Mouse (Mus musculus) subcutaneous adipose tissue, adult 2 months (tissue): ENCODE data around the gene Tnfsf13. TPM values are rescaled to one million over a fixed set of nuclear protein-coding genes. Genes with fewer than 3 reads are reported as not detected.

ENCODE experiments used
- polyA plus RNA-seq: library from polyadenylated mRNA; depleted of rRNA; stranded (reverse); fragments of >200 nt; gene quantifications from 2 replicates; pipeline ENCODE4 v1.2.3, GENCODE M21; 2012; ENCODE audit warnings: low replicate concordance; rRNA removed

Tnfsf13 gene
- 6.3 and 13.6 TPM in 2 replicates for polyA plus RNA-seq

DNA sequence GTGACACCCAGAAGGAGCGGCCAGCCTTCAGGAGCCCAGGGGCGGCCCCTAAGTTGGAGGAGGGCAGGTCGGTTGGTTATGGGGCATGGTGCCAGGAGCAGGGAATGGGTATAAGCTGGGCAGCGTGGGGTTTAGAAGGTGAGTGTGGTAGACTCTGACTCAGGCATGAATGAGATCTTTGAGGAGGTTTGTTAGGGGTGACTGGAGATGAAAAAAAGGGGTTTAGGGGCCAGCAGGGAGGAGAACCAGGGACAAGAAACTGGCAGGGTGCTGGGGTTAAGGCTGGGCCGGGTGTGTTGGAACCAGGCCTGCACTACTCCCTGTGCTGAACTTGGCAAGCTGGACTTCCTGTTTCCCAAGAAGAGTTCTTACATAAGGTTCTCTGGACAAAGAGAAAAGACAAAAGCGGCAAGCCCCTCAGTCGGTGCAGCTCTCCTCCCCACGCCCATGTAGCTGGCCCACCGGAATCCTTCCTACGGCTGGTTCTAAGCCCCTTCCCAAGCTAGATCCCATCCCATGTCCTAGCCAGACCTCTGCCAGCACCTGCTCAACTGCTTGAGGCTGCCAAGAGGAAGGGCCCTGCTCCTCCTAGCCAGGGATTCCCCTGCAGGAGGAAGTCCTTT, at the start of gene Tnfsf13:
Tnfsf13 (minus strand) TSS at position 259 of the 623 bp plus-strand sequence.

DNA sequence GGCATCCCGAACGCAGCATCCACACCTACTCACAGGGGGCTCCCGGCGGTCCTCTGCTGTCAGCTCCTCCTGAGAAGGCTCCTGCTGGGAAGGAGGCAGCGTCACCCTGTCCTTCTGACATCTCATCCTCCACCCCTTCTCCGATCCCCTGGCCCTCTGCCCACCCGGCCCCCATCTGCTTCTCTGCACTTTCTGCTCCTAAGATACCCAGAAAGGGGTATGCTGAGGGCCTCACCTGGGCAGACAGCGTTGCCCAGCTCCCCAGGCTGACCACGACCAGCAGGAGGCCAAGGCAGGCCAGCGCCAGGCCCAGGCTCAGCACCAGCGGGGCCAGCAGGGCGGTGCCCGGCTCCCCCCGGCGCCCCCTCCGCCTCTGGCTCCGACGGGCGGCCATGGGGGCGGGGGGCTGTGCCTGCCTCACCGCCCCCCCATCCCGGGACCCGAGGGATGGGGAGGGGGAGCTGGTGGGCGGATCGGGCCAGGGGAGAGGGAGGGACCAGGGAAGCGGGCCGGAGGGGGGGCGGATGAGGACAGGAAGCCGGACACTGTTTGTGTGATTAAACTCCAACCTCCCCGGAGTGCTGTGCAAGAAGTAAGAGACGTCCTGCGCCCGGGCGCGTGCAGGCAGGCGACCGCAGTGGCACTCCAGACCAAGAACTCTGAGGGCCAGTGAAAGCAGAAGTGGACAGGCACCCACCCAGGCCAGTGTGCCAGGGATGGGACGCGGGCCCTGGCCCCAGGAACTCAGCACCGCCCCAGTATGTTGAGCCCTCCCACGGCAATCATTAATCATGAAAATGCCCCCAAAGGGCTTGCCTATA, 10.0 kb upstream of the Tnfsf13 start, which contains the start of the genes Tnfsf12 and Tnfsfm13:
Tnfsf12 (minus strand) TSS at position 489 of the 821 bp plus-strand sequence.
Tnfsfm13 (minus strand) TSS at position 738 of the 821 bp plus-strand sequence.

GRCm38 (mm10) chr11:69681314-69682208, 4.0 kb downstream of the Tnfsf13 start, which contains the start of gene Senp3:
Senp3 (minus strand) TSS chr11:69682084.

DNA sequence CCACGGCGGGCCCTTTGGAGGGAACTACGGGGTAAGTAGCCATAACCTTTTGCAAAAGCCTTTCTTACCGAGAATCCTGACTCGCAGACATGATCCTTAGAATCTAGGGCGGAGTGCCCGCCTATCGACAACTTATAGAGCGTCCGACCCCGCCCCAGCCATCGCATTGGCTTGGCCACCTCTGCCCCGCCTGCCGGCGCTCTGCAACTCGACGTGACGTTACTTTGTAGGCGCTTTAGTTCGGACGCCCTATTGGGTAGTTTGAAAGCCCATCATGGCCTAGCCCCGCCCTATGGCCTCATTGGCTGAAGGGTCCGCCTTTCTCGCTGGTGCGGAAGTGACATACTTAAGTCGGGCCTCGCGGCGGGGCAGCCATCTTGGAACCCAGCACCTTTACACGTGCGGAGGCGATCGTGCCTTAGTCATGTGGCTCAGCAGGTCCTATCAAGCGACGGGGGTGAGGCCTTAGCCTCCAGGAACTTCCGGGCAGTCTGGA, 13.3 kb downstream of the Tnfsf13 start, which contains the start of gene Eif4a1:
Eif4a1 (minus strand) TSS at position 213 of the 496 bp plus-strand sequence.

DNA sequence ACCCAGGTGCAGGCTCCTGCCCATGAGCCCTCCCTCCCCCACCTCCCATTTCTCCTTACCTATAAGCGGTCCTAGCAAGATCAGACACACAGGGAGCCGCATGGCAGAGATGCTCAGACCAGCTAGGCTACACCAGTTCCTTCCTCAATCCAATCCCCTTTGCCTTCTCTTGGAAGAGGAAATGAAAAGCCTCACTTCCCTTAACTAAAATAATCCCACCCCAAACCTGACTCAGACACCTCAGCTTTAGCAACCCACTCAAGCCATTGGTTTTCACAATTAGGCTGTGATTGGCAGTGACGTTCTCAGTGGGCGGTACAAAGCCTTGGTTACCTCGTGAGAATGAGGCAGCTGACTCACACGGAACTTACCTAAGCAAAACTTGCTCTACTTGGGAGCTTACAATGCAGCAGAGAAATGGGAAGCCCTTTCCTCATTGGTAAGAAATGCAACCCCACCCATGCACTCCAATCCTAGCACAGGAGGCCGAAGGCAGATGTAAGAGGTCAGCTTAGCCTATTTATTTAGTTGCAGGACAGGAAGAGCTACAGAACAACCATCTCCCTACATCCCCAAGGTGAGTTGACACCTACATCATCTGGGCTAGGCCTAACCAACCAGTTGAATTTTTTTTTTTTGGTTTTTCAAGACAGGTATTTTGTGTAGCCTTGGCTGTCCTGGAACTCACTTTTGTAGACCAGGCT, 19.5 kb downstream of the Tnfsf13 start, which contains the start of gene Cd68:
Cd68 (minus strand) TSS at position 193 of the 704 bp plus-strand sequence.

GRCm38 (mm10) chr11:69662213-69662966, 23.2 kb downstream of the Tnfsf13 start, which contains the start of gene Mpdu1:
Mpdu1 (minus strand) TSS chr11:69662642.

DNA sequence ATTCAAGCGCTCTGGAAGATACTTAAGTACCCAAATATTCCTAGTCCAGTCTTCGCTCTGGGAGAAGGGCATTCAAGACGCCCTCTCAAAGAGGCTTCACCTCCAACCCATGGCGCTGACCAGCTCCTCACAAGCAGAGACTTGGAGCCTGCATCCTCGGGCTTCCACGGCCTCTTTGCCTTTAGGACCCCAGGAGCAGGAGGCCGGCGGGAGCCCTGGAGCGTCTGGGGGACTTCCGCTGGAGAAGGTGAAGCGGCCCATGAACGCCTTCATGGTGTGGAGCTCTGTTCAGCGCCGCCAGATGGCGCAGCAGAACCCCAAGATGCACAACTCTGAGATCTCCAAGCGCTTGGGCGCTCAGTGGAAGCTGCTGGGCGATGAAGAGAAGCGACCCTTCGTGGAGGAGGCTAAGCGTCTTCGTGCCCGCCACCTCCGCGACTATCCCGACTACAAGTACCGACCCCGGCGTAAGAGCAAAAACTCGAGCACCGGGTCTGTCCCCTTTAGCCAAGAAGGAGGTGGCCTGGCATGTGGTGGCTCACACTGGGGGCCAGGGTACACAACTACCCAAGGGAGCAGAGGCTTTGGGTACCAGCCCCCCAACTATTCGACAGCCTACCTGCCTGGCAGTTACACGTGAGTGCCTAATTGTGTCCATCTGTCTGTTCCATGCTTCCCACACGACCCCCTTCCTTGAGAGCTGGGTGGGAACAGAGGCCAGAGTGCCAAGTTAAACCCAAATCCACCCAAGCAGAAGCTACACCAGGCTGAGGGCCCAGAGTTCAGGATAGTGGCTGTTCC, 30.1 kb downstream of the Tnfsf13 start, which contains the start of gene Sox15:
Sox15 (plus strand) TSS at position 51 of the 801 bp plus-strand sequence.

Other genes starting within 250 kb of the Tnfsf13 start
- gene Dnah2, start 136.7 kb downstream of the Tnfsf13 start, polyA plus RNA-seq = 0.29 and 1.4 TPM in 2 replicates
- 0.49 and 29.6 TPM in 2 replicates for gene Efnb3, start 125.6 kb downstream of the Tnfsf13 start, polyA plus RNA-seq
- 15.8 and 19.8 TPM in 2 replicates for gene Wrap53, start 105.5 kb downstream of the Tnfsf13 start, polyA plus RNA-seq
- gene Trp53, start 105.4 kb downstream of the Tnfsf13 start, polyA plus RNA-seq = 68.6 and 188 TPM in 2 replicates
- gene Atp1b2, start 79.8 kb downstream of the Tnfsf13 start, polyA plus RNA-seq = 28.5 and 39.7 TPM in 2 replicates
- not detected in 2 replicates for gene Shbg, start 67.9 kb downstream of the Tnfsf13 start, polyA plus RNA-seq
- gene Sat2, start 63.8 kb downstream of the Tnfsf13 start, polyA plus RNA-seq = 10.9 and 12.6 TPM in 2 replicates
- 58.6 and 88.5 TPM in 2 replicates for gene Fxr2, start 52.8 kb downstream of the Tnfsf13 start, polyA plus RNA-seq
- gene Sox15, start 30.5 kb downstream of the Tnfsf13 start, polyA plus RNA-seq = 0.15 and 0.24 TPM in 2 replicates
- gene Mpdu1, start 23.1 kb downstream of the Tnfsf13 start, polyA plus RNA-seq = 144 and 237 TPM in 2 replicates
- gene Cd68, start 19.6 kb downstream of the Tnfsf13 start, polyA plus RNA-seq = 56.3 and 61.7 TPM in 2 replicates
- 319 and 587 TPM in 2 replicates for gene Eif4a1, start 13.4 kb downstream of the Tnfsf13 start, polyA plus RNA-seq
- 85.1 and 101 TPM in 2 replicates for gene Senp3, start 3.7 kb downstream of the Tnfsf13 start, polyA plus RNA-seq
- gene Tnfsf12, start 10.1 kb upstream of the Tnfsf13 start, polyA plus RNA-seq = 46.0 and 77.8 TPM in 2 replicates
- 9.8 and 12.9 TPM in 2 replicates for gene Tnfsfm13, start 10.3 kb upstream of the Tnfsf13 start, polyA plus RNA-seq
- 15.1 and 47.7 TPM in 2 replicates for gene Polr2a, start 72.9 kb upstream of the Tnfsf13 start, polyA plus RNA-seq
- 0.10 and 0.21 TPM in 2 replicates for gene Slc35g3, start 76.2 kb upstream of the Tnfsf13 start, polyA plus RNA-seq
- 44.2 and 58.0 TPM in 2 replicates for gene Zbtb4, start 80.1 kb upstream of the Tnfsf13 start, polyA plus RNA-seq
- 15.3 and 30.1 TPM in 2 replicates for gene Chrnb1, start 110.2 kb upstream of the Tnfsf13 start, polyA plus RNA-seq
- 9.8 and 16.7 TPM in 2 replicates for gene Fgf11, start 116.1 kb upstream of the Tnfsf13 start, polyA plus RNA-seq
- gene Tmem102, start 119.8 kb upstream of the Tnfsf13 start, polyA plus RNA-seq = 0.16 and 7.0 TPM in 2 replicates
- gene Gm39566, start 129.5 kb upstream of the Tnfsf13 start, polyA plus RNA-seq = not detected in 2 replicates
- not detected in 2 replicates for gene Spem2, start 132.7 kb upstream of the Tnfsf13 start, polyA plus RNA-seq
- gene Spem1, start 136.4 kb upstream of the Tnfsf13 start, polyA plus RNA-seq = 0.31 TPM in 1 of 2 replicates, not detected in the other
- 21.2 and 76.1 TPM in 2 replicates for gene Nlgn2, start 152.0 kb upstream of the Tnfsf13 start, polyA plus RNA-seq
- gene Tmem256, start 152.7 kb upstream of the Tnfsf13 start, polyA plus RNA-seq = 256 and 336 TPM in 2 replicates
- gene Plscr3, start 160.6 kb upstream of the Tnfsf13 start, polyA plus RNA-seq = 134 and 164 TPM in 2 replicates
- gene Tnk1, start 172.9 kb upstream of the Tnfsf13 start, polyA plus RNA-seq = 5.0 and 6.3 TPM in 2 replicates
- gene Tmem95, start 192.2 kb upstream of the Tnfsf13 start, polyA plus RNA-seq = not detected in 2 replicates
- 9.5 and 11.7 TPM in 2 replicates for gene Kctd11, start 195.6 kb upstream of the Tnfsf13 start, polyA plus RNA-seq
- 3.5 and 5.1 TPM in 2 replicates for gene Acap1, start 209.8 kb upstream of the Tnfsf13 start, polyA plus RNA-seq
- 0.82 and 2.1 TPM in 2 replicates for gene 2810408A11Rik, start 215.2 kb upstream of the Tnfsf13 start, polyA plus RNA-seq
- gene Neurl4, start 215.3 kb upstream of the Tnfsf13 start, polyA plus RNA-seq = 40.1 and 69.0 TPM in 2 replicates
- gene Gps2, start 228.1 kb upstream of the Tnfsf13 start, polyA plus RNA-seq = 74.4 and 90.7 TPM in 2 replicates
- gene Eif5a, start 236.2 kb upstream of the Tnfsf13 start, polyA plus RNA-seq = 533 and 726 TPM in 2 replicates